27 mouse cellular contexts compared by ENCODE assay signal in genomic region chr2:68458115-68458514, GRCm38 (mm10). TPM values are rescaled to one million over a fixed set of nuclear protein-coding genes. Genes with fewer than 3 reads are reported as not detected.
DNase-seq lines count a peak whose midpoint lies in the region; ATAC-seq and TF ChIP-seq lines count a peak whose summit lies in the region.
"Had no signal": no experiment of that assay in that cellular context is flagged by ENCODE, and none has a peak within 500 bp of the region (broad histone marks: within the 10 kb centered on the region; RNA-seq: fewer than 3 reads in every experiment).

No protein-coding gene starts in this region.

- WGBS in heart, embryonic 10.5 days = 67% methylated on average over 5 of the region's 5 CpGs
- WGBS in heart, embryonic 16.5 days = 52% methylated on average over 5 of the region's 5 CpGs
- 91% methylated on average over 5 of the region's 5 CpGs for WGBS in stomach, postnatal 0 days

- peak overlapping the region; percentile 71 for H3K27ac ChIP-seq in heart, embryonic 10.5 days
- H3K27ac ChIP-seq in heart, embryonic 16.5 days (ENCODE audit: low read length) = peak overlapping the region; percentile 82
- no peak overlapping the region for H3K27ac ChIP-seq in stomach, postnatal 0 days (replicated peaks)
- H3K27ac ChIP-seq: forebrain, embryonic 13.5 days; liver, embryonic 13.5 days; midbrain, embryonic 12.5 days; neural tube, embryonic 12.5 days had no signal

- peaks cover 31% of the 10 kb centered on the region for H3K4me1 ChIP-seq in heart, embryonic 10.5 days
- peaks cover 21% of the 10 kb centered on the region for H3K4me1 ChIP-seq in heart, embryonic 16.5 days (ENCODE audit: control insufficient read depth, insufficient read depth, low read length)
- H3K4me1 ChIP-seq in stomach, postnatal 0 days (replicated peaks; ENCODE audit: control insufficient read depth, insufficient read depth) = no peaks in the 10 kb centered on the region
- H3K4me1 ChIP-seq: forebrain, embryonic 13.5 days; liver, embryonic 13.5 days; megakaryocyte, embryonic 14.5 days; midbrain, embryonic 12.5 days; neural tube, embryonic 12.5 days had no signal

- H3K4me2 ChIP-seq in heart, embryonic 16.5 days (ENCODE audit: low read depth, low read length) = no peak overlapping the region
- no peak overlapping the region for H3K4me2 ChIP-seq in stomach, postnatal 0 days (replicated peaks; ENCODE audit: low read depth)
- H3K4me2 ChIP-seq: forebrain, embryonic 13.5 days; liver, embryonic 13.5 days; midbrain, embryonic 12.5 days; neural tube, embryonic 12.5 days had no signal

- peaks cover 27% of the 10 kb centered on the region for H3K36me3 ChIP-seq in heart, embryonic 10.5 days
- H3K36me3 ChIP-seq in heart, embryonic 16.5 days (ENCODE audit: control insufficient read depth, insufficient read depth) = peaks cover 7% of the 10 kb centered on the region
- H3K36me3 ChIP-seq in stomach, postnatal 0 days (ENCODE audit: control insufficient read depth, insufficient read depth, low read length) = no peaks in the 10 kb centered on the region
- H3K36me3 ChIP-seq: G1E; liver, embryonic 13.5 days had no signal

- ATAC-seq in heart, embryonic 16.5 days (replicated peaks; ENCODE audit: extremely low read depth, insufficient read depth, low FRiP score) = no peak
- ATAC-seq in stomach, postnatal 0 days (ENCODE audit: low FRiP score, low TSS enrichment) = 0 out of 2 replicates have a peak, but pooled peaks have one; percentile 47
- ATAC-seq: forebrain, embryonic 13.5 days; hindbrain, embryonic 16.5 days; lung, postnatal 0 days had no signal

- TF ChIP-seq EP300 in stomach, postnatal 0 days (optimal IDR thresholded peaks at IDR 0.05) = no peak

- H3K9ac ChIP-seq in heart, embryonic 16.5 days (ENCODE audit: low read length) = no peak overlapping the region; the same call in 1 of the 2 replicates
- no peak overlapping the region for H3K9ac ChIP-seq in stomach, postnatal 0 days (ENCODE audit: low read length)
- H3K9ac ChIP-seq: forebrain, embryonic 13.5 days; liver, embryonic 13.5 days; midbrain, embryonic 12.5 days; neural tube, embryonic 12.5 days had no signal

- no peak for TF ChIP-seq CTCF in stomach, postnatal 0 days (IDR thresholded peaks at IDR 0.05; ENCODE audit: low read depth)

- no peaks in the 10 kb centered on the region for H3K9me3 ChIP-seq in heart, embryonic 10.5 days
- peaks cover 4% of the 10 kb centered on the region; the same call in 1 of the 2 replicates for H3K9me3 ChIP-seq in heart, embryonic 16.5 days (replicated peaks; ENCODE audit: control insufficient read depth, low read length)
- H3K9me3 ChIP-seq in stomach, postnatal 0 days (ENCODE audit: control insufficient read depth, low read length) = no peaks in the 10 kb centered on the region
- H3K9me3 ChIP-seq: forebrain, embryonic 13.5 days; liver, embryonic 13.5 days; midbrain, embryonic 12.5 days; neural tube, embryonic 12.5 days had no signal

- H3K4me3 ChIP-seq in heart, embryonic 10.5 days = no peak overlapping the region
- no peak overlapping the region for H3K4me3 ChIP-seq in heart, embryonic 16.5 days (ENCODE audit: low read length)
- H3K4me3 ChIP-seq in stomach, postnatal 0 days (ENCODE audit: low read depth, low read length) = no peak overlapping the region
- H3K4me3 ChIP-seq: forebrain, embryonic 13.5 days; liver, embryonic 13.5 days; megakaryocyte, embryonic 14.5 days; midbrain, embryonic 12.5 days; myocyte; neural tube, embryonic 12.5 days had no signal

- DNase-seq in cerebellum, adult 18-20 months = peak; percentile 49 to 59
- DNase-seq in cerebellum, postnatal 4 days (ENCODE audit: low spot score in 2 of 2) = no peak
- peak; percentile 48 for DNase-seq in heart, embryonic 10.5 days (ENCODE audit: low spot score)
- DNase-seq in heart, postnatal 4 days = no peak
- no peak for DNase-seq in heart, adult 9 months (ENCODE audit: low spot score in 2 of 2)
- DNase-seq in stomach, postnatal 0 days (ENCODE audit: low spot score) = no peak
- DNase-seq: adrenal gland, adult 8-10 months; gastrocnemius, postnatal 14 days; kidney, adult 9 months; kidney, postnatal 10 days; layer of hippocampus, postnatal 36 days; left cerebral cortex, postnatal 4 days; liver, embryonic 13.5 days; lung, adult 18-20 months; lung, postnatal 4 days; right cerebral cortex, adult 18-20 months; thymus, adult 2 months; thymus, postnatal 4 days had no signal

- no peaks in the 10 kb centered on the region for H3K27me3 ChIP-seq in heart, embryonic 10.5 days (ENCODE audit: insufficient read depth, poor library complexity, severe bottlenecking)
- H3K27me3 ChIP-seq in heart, embryonic 16.5 days (ENCODE audit: control insufficient read depth, insufficient read depth, low read length) = no peaks in the 10 kb centered on the region
- H3K27me3 ChIP-seq in stomach, postnatal 0 days (ENCODE audit: control insufficient read depth, insufficient read depth, low read length) = no peaks in the 10 kb centered on the region
- H3K27me3 ChIP-seq: forebrain, embryonic 13.5 days; liver, embryonic 13.5 days; megakaryocyte, embryonic 14.5 days; midbrain, embryonic 12.5 days; neural tube, embryonic 12.5 days had no signal

RNA-seq across cellular contexts. Expression of gene Stk39, which starts 14.0 kb away (rescaled TPM):
- polyA plus RNA-seq in heart, embryonic 10.5 days (2016; fragmentation: Nextera tagmentation; extraction: Ambion mirVana) = 45.2 and 51.3 TPM in 2 replicates
- total RNA-seq in heart, postnatal 4 days (2021) = 100 to 1,000 TPM; 160 to 163 TPM
- polyA plus RNA-seq in heart, embryonic 16.5 days (2015; fragmentation: Nextera tagmentation; extraction: Ambion mirVana) = 61.8 and 66.0 TPM in 2 replicates
- polyA plus RNA-seq in stomach, postnatal 0 days (2015; fragmentation: Nextera tagmentation; extraction: Ambion mirVana) = 20.9 and 23.6 TPM in 2 replicates
- polyA plus RNA-seq: G1E had no signal

Comparison
In these comparisons a context has a peak if more than half of its experiments do, and no peak if none do; other contexts are left out.
1. DNase-seq: peak in cerebellum, adult 18-20 months (2 of 2) and heart, embryonic 10.5 days (single experiment); none in cerebellum, postnatal 4 days (0 of 2), heart, postnatal 4 days (single experiment), heart, adult 9 months (0 of 2) and stomach, postnatal 0 days (single experiment).